Mouse (Mus musculus) layer of hippocampus, adult 9-10 months (tissue): Measurements from ENCODE around the gene Bco2.

Experiments
- DNase-seq: peaks from one replicate; pipeline ENCODE4 v3.0.0; 2022; ENCODE audit warnings: low spot score

The Bco2 gene

GRCm38 (mm10) chr9:50555094-50555446 lies at the start of gene Bco2:
Gene Bco2, minus strand, starts transcription at chr9:50555181.
- DNase-seq: no peak

GRCm38 (mm10) chr9:50604338-50604737 lies 49.4 kb upstream of the Bco2 start:
- no peak for DNase-seq

- DNase-seq: no peak
These were observed 49.0 kb upstream of the Bco2 start for GRCm38 (mm10) chr9:50603998-50604324.

DNA sequence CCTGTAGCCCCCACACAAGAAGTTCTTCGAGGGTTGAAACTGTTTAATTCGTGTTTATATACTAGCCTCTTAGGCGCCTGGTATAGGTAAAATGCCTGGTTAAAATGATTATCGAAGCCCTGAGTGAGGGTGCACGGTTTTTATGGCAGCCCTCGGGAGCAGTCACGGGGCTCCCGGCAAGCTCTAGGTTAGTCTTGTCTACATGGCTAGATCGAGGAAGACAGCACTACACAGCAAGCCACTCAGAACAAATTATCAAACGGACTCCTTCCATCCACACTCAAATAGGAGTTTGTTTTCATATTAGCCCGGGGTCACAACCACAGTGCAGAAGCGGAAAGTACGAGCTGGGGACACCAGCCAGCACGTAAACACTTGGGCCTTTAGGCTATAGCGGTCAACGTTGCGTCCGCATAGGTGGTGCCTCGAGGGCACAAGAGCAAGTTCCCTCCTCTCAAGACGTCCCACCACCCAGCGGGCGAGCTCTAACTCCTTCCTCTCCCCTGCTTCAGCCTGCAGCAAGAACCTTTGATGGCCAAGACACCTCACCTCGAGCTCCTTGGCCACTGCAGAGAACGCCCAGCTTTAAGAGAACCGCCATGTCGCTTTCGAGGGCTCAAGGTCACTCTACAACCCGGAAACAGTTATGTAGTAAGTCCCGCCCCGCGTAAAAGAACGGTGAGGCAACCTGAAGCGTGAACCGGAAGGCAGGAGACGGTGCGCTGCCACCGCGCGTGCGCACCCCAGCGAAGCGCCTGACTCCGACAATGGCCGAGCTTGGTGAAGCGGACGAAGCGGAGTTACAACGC lies 48.4 kb upstream of the Bco2 start, which contains the start of the genes Sdhd and Timm8b:
Gene Sdhd (minus strand): TSS at position 624 of the 809 bp plus-strand sequence.
Gene Timm8b (plus strand): TSS at position 722 of the 809 bp plus-strand sequence.
- DNase-seq: peak; percentile 93

- DNase-seq: no peak
These were observed 47.3 kb upstream of the Bco2 start for GRCm38 (mm10) chr9:50602055-50602845.

DNA sequence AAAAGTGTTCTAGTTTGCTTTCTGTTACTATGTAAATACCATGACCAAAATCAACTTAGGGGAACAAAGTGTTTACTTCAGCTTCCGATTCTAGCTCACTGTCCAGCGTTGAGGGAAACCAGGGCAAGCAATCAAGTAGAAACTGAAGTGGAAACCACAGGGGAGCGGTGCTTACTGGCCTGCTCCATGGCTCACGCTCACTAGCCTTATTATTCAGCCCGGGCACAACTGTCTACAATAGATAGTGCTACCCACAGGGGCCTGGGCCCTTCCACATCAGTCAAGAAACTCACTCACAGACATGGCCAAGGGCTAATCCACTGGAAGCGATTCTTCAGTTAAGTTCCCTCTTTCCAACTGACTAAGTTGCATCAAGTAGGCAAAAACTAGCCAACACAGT lies 46.6 kb upstream of the Bco2 start:
- DNase-seq: no peak

- DNase-seq: no peak
These were observed 42.0 kb upstream of the Bco2 start for GRCm38 (mm10) chr9:50596973-50597372.

DNA sequence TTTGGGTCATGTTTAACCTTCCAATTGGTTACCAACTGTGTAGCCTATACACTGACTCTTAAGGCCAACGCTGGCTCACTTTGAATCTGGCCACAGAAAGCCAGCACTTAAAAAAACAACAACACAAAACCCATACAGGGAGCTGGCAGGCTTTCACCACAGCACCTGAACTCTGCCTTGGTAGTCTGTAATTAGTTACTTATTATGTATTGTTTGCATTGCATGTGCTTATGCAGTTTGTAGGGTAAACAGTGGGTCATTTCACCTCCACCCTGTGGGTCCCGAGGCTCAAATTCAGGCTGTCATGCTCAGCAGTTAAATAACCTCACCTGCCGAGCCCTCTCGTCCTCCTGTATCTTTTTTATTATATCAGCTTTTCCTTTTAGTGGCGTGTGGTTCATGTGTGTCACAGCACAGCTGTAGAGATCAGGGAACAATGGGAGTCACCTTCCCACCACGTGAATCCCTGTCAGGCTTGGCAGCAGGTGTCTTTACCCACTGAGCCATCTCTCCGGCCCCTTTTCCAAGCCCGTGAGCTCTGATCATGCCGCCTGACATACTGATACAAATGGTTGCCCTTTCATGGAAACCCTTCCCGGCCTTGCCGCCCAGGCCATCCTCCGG lies 39.9 kb upstream of the Bco2 start:
- DNase-seq: no peak

DNA sequence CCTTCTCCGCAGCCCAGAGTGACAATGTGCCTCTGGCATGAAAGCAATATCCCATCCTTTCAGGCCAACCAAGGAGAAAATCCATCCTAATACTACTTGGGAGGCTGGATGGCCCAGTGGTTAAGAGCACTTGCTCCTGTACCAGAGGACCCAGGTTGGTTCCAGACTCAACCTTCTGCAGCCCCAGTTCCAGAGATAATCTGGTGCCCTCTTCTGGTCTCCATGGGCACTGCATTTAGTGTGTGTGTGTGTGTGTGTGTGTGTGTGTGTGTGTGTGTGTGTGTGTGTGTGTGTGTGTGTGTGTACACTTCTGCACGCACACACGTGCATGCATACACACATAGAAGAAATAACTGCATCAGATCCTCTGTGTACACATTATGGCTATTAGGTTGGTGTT lies 38.6 kb upstream of the Bco2 start:
- DNase-seq: no peak

DNA sequence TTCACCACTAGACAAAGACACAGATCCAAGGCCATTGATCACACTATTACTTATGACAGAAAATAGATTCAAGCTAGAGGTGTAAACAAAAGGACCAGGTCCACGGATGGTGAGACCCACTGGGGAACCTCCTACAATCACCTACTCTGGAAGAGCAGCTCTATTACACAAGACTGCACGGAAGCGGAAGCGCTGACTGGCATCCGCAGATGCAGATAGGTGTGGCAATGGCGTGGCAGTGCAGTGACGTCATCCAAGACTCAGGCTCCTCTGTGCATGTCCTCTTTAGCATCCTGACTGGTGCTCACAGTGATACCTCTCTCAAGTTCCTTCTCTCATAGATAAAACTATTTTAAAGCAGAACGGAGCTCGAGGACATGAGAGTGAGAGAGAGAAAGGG lies 38.0 kb upstream of the Bco2 start:
- DNase-seq: no peak

DNA sequence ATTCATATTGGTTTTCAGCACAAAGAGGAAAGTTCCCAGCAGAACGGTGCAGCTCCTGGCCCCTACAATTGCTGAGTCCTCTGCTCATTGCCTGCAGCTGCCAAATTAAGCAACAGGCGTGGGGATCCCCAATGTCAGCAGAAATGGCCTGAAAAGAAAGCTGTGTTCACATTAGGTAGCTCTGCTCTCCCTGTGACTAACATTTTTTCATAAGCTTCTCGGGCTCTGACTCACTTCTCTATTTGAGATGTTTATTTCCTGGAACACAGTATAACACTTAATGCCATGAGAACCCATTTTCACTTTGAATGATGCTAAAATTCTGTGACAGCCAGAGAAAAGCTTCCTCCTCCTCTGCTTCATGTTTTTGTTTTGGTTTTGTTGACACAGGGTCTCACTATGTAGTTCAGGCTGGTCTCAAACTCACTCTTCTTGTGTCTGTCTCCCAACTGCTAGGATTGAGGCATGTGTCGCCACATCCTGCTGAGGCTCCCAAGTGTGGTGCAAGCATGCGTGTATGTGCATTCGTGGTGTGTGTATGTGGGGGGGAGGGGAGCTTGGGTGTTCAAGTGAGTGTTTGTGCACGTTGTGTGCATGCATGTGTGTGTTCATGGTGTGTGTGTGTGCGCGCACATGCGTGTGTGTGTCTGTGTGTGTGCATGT lies 36.0 kb upstream of the Bco2 start:
- DNase-seq: no peak

- DNase-seq: no peak
These were observed 32.0 kb upstream of the Bco2 start for GRCm38 (mm10) chr9:50586955-50587354.

GRCm38 (mm10) chr9:50585145-50585818 lies 30.3 kb upstream of the Bco2 start:
- DNase-seq: no peak

DNA sequence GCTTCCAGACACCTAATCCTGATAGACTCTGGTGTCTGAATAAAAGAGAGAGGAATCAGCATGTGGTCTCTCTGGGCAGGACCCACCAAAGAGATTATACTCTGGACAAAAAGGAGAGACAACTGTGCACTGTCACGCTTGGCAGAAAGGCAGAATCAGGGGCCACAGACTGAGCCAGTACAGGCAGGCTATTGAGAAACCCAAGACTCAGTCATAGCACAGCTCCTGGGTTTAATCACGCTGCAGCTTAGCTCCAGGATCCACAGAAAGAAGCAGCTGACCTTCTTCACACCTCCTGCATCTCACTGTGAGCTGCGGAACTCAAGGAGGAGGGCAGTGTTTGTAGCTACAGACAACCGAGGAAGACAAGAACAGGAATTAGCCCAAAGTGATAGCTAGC lies 25.4 kb upstream of the Bco2 start:
- DNase-seq: no peak

DNA sequence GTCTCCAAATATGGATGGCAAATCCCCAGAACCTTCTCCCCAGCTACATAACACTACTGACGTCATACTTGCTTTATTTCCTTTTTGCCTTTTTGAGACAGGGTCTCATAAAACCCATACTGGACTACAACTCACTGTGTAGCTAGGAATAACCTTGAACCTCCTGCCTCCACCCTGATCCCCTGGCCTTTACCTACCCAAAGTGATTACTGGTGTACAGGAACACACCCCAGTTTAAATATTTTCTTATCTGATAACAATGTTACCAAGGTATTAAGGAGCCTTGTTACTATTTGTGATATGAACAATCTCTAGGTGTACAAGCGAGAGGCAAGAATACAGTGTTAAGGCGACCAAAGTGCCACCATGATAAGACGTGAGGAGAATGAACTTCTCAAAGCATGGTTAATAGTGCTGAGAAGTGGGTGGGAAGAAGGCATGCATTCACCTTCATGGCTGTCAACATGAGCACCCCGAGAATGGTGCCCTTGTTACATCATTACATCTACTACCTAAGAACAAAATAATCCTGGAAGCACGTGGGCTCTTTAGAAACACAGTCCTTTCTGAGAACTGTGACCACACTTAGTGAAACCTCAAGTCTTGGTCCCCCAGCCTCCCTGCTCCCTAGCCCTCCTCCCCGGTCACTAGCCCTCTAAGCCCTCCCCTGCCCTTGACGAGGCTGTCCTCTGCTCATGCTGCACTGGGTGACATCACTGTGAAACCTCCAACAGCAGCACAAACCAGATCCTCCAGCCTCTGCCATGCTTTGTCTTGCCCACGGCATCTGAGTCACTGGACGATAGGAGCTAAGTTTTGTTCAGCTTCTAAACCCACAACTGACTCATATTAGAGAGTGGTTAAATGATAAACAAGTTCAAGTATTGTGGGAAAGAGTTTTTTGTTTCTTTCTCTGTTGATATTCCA lies 14.9 kb upstream of the Bco2 start:
- no peak for DNase-seq

DNA sequence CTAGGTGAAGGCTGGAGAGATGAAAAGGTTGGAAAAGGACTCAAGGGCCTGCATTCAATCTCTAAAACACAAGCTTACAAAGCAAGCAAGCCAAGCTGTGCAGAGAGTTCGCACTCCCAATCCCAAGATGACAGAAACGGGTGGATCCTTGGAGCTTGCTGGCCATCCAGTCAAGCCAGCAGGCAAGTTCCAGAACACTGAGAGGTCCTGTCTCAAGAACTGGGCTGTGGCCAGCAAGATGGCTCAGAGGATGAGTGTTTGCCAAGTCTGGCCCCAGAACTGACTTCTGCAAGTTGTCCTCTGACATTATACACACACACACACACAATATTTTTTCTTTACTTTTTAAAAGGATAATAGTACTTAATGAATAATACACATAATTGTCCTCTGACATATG lies 12.9 kb upstream of the Bco2 start:
- no peak for DNase-seq

DNA sequence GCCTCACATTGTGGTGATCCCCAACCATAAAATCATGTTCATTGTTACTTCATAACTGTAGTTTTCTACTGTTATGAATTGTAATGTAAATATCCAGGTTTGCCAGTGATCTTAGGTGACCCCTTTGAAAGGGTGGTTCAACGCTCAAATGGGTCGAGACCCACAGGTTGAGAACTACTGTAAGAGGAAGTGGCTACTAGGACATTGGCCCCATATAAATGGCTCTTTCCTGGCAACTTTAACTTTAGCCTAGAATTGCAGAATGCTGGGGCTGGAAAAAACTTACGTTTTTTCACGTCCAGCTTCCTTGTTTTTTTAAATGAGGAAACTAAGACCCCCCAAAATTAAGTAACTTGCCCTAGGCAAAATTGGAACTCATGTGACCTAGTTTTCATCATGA lies 12.4 kb upstream of the Bco2 start:
- DNase-seq: no peak

DNA sequence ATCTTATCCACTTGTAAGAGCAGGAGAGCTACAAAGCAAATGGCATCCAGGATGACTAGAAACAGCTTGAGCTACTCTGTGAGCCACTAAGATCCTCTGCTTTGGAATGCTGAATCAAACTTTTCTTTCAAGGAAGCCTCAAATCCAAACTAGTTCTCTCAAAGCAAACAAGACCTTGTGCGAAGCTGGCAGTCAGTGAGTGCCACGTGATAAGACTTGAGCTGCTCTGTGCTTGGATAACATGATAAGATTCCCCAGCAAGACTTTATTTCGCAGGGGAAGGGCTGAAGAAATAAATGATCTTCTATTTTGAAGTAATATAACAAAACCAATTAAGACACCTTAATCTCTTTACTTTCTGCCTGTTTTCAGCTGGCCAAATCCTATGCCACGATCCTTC lies 11.0 kb upstream of the Bco2 start:
- no peak for DNase-seq

DNA sequence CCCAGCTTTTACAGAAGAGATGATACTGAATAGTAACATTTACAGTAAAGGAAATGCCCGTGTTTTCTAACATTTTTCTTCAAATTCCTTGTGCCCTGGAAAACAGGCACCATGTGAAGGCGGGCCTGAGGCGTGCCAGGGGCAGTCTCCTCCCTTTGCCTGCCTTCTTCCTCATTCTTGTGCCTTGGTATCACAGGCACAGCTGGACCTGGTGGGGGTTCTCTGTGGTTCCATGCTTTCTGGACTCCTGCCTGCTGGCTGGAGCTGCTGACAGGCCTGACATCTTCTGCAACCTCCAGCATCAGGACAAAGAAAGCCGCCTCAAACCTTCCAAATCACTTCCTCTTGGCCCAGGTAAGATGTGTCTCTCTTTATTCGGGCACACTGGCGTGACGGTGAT lies 10.2 kb upstream of the Bco2 start:
- no peak for DNase-seq

DNA sequence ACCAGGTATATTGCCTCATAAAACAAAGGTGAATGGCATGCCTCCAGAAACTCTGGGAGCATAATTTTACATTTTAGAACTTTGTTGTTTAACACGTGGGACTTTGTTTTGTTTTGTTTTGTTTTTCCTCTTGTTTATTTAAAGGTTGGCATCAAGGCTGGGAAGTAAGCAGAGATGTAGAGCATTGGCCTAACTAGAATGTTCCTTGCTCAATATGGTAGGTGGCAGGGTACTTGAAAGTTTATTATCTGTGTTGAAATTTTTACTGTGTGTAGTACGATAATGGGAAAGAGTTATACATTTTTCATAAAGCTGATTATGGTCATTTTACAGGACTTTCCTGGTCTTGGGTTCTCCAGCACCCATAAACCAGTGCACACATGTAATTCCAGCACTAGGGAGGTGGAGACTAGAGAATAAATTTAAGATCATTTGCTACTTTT lies 7.0 kb upstream of the Bco2 start:
- DNase-seq: no peak
